Mouse (Mus musculus) E14TG2a.4 (cell line): ENCODE measurements around the gene Cobl.

Experiments
- CTCF ChIP-seq: conservative IDR thresholded peaks from 2 replicates; pipeline ENCODE4 v1.5.1; 2014; ENCODE audit warnings: low read length
- NANOG ChIP-seq: IDR thresholded peaks from 2 replicates; pipeline ENCODE4 v1.6.1; 2014; ENCODE audit warnings: borderline replicate concordance, low read length, mixed read lengths
- POU5F1 ChIP-seq: IDR thresholded peaks from 2 replicates; pipeline ENCODE4 v1.6.1; 2014; ENCODE audit warnings: low read length, borderline replicate concordance

DNA sequence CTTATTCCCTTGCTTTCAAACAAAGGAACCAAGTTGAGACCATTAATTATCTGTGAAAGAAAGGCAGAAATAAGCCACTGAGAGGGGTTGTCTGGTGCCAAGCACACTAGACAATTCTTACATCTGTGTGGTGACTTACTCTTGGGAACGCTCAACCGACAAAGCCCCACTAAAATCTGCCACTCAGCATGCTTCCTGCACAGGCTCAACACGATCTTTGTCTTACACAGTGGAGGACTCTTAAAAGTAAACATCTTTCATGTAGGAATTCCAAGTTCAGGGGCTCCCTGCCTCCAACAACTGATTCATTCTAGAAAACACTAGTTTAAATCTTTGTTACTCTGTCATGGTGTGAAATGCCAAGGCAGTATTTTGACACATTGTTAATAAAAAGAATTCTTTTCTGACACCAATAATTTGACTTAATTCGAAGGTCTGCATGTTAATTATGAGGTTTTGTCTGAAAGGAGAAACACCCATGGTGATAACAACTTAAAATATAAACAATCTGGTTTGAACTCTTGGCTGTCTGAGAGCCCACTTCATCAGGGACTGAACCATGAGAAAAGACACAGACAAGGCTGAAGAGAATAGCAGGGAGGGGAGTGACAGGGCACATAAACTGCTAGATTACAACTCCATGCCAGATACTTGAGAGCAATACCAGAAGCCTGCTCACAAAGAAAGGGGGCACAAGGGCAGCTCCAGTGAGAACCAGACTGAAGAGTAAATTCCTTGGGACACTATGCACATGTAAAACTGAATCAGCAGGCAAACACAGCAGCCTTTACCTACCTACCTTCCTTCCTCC is 34.3 kb downstream of the Cobl start:
- TF ChIP-seq CTCF (no peak), POU5F1 (no peak), NANOG (no peak)
